Mouse (Mus musculus) forebrain, embryonic 16.5 days (tissue): Measurements from ENCODE around the gene Cyp24a1. TPM values are rescaled to one million over a fixed set of nuclear protein-coding genes. Genes with fewer than 3 reads are reported as not detected.
A peak's percentile ranks its signal among the peaks of the same experiment; 100 is the strongest.

Experiments
- ATAC-seq: fragments of 200-750 bp; cut with Nextera tagmentation; 2 replicates; pipeline ENCODE4 v1.8.0; 2017; ENCODE audit warnings: mild to moderate bottlenecking, moderate library complexity
- H3K27ac ChIP-seq: fragments of 300-500 bp; sonication (generic); 2 replicates; pipeline ENCODE4 v1.5.1; 2014; ENCODE audit warnings: low read length, control low read depth
- H3K27me3 ChIP-seq: fragments of 300-500 bp; sonication (generic); replicated peaks from 2 replicates; pipeline ENCODE4 v1.6.1; 2014; ENCODE audit warnings: low read length; ENCODE audit not compliant: control insufficient read depth, insufficient read depth
- H3K36me3 ChIP-seq: fragments of 300-500 bp; sonication (generic); 2 replicates; pipeline ENCODE4 v1.6.1; 2014; ENCODE audit not compliant: control insufficient read depth, insufficient read depth
- H3K4me1 ChIP-seq: fragments of 300-500 bp; sonication (generic); replicated peaks from 2 replicates; pipeline ENCODE4 v1.6.1; 2014; ENCODE audit warnings: low read length; ENCODE audit not compliant: control insufficient read depth, insufficient read depth
- H3K4me2 ChIP-seq: fragments of 300-500 bp; sonication (generic); 2 replicates; pipeline ENCODE4 v1.6.1; 2014; ENCODE audit warnings: mild to moderate bottlenecking, low read length, control low read depth
- H3K4me3 ChIP-seq: fragments of 300-500 bp; sonication (generic); replicated peaks from 2 replicates; pipeline ENCODE4 v1.5.1; 2014; ENCODE audit warnings: mild to moderate bottlenecking, low read length, control low read depth
- H3K9ac ChIP-seq: fragments of 300-500 bp; sonication (generic); replicated peaks from 2 replicates; pipeline ENCODE4 v1.6.1; 2014; ENCODE audit warnings: low read depth, low read length, control low read depth
- H3K9me3 ChIP-seq: fragments of 300-500 bp; sonication (generic); 2 replicates; pipeline ENCODE4 v1.6.1; 2016; ENCODE audit warnings: low read length; ENCODE audit not compliant: control insufficient read depth
- WGBS: fragments of 180-500 bp; shearing (Covaris S2); extraction: QIAGEN DNeasy Blood & Tissue Kit; methylation state at CpG from one replicate; pipeline ENCODE4 v1.1.7; 2014; 5-methylcytosine and 5-hydroxymethylcytosine counted together
- polyA plus RNA-seq: library from polyadenylated mRNA; unstranded; fragments of >200 nt; fragmentation: Nextera tagmentation; extraction: Ambion mirVana; gene quantifications from 2 replicates; pipeline ENCODE4 v1.2.1, GENCODE M21; 2015

Cyp24a1 gene
- polyA plus RNA-seq, result 0.11 TPM in 1 of 2 replicates, not detected in the other

GRCm38 (mm10) chr2:170497091-170497566, at the start of gene Cyp24a1:
Gene Cyp24a1, minus strand, starts transcription at chr2:170497145.
- Histone ChIP-seq H3K4me1 (peaks cover 21% of the 10 kb centered on the region), H3K36me3 (no peaks in the 10 kb centered on the region), H3K9me3 (no peaks in the 10 kb centered on the region), H3K27me3 (peaks cover 40% of the 10 kb centered on the region), H3K27ac (no peak within 1 kb of the TSS), H3K4me2 (peak within 1 kb of the TSS; percentile 29), H3K9ac (no peak within 1 kb of the TSS), H3K4me3 (peak within 1 kb of the TSS; percentile 17)
- no peak for ATAC-seq
- WGBS, result 1% methylated on average over 22 of the region's 36 CpGs

GRCm38 (mm10) chr2:170545745-170546144, 48.8 kb upstream of the Cyp24a1 start:
- ATAC-seq, result no peak
- H3K4me1 ChIP-seq, result peaks cover 12% of the 10 kb centered on the region
- 55% methylated on average over 4 of the region's 4 CpGs for WGBS
- no peak overlapping the region for H3K9ac ChIP-seq
- no peaks in the 10 kb centered on the region for H3K9me3 ChIP-seq
- H3K4me2 ChIP-seq, result no peak overlapping the region
- no peak overlapping the region for H3K4me3 ChIP-seq
- no peak overlapping the region for H3K27ac ChIP-seq
- 0 out of 2 replicates have a peak, but pooled peaks cover 2% of the 10 kb centered on the region for H3K27me3 ChIP-seq
- no peaks in the 10 kb centered on the region for H3K36me3 ChIP-seq

GRCm38 (mm10) chr2:170544950-170545349, 48.0 kb upstream of the Cyp24a1 start:
- H3K36me3 ChIP-seq, result no peaks in the 10 kb centered on the region
- WGBS, result 79% methylated on average over 7 of the region's 7 CpGs
- ATAC-seq, result no peak

DNA sequence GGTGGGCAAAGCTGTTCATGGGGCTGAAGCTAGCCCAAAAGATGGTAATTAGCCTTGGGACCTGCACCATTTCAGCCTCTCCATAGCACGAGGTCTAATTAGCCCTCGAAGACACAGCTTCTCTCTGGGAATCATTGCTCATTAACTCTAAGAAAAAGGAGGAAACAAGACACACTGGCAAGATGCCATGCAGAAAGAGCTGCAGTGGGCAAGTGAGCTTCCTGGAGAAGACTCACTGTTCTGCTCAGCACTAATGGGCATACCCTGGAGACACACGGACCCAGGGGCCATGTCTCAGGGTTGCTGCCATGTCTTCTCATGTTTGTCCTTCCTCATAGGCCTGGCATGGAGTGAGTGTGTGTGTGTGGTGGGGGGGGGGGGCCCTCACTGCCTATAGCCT, 47.2 kb upstream of the Cyp24a1 start:
- Histone ChIP-seq H3K4me1 (peaks cover 2% of the 10 kb centered on the region; the same call in 1 of the 2 replicates), H3K27me3 (0 out of 2 replicates have a peak, but pooled peaks cover 2% of the 10 kb centered on the region), H3K27ac (no peak overlapping the region), H3K9ac (no peak overlapping the region), H3K4me2 (no peak overlapping the region), H3K36me3 (no peaks in the 10 kb centered on the region), H3K9me3 (no peaks in the 10 kb centered on the region), H3K4me3 (no peak overlapping the region)
- 29% methylated on average over 3 of the region's 3 CpGs for WGBS
- ATAC-seq, result no peak

More at GRCm38 (mm10) chr2:170544950-170545349, 48.0 kb upstream of the Cyp24a1 start:
- Histone ChIP-seq H3K9ac (no peak overlapping the region), H3K4me3 (no peak overlapping the region), H3K4me1 (peaks cover 7% of the 10 kb centered on the region), H3K9me3 (no peaks in the 10 kb centered on the region), H3K27me3 (0 out of 2 replicates have a peak, but pooled peaks cover 2% of the 10 kb centered on the region), H3K27ac (no peak overlapping the region), H3K4me2 (no peak overlapping the region)

GRCm38 (mm10) chr2:170543625-170544024, 46.7 kb upstream of the Cyp24a1 start:
- WGBS, result 83% methylated on average over 5 of the region's 5 CpGs

GRCm38 (mm10) chr2:170539211-170539610, 42.3 kb upstream of the Cyp24a1 start:
- no peaks in the 10 kb centered on the region for H3K36me3 ChIP-seq
- H3K27ac ChIP-seq, result no peak overlapping the region
- H3K9me3 ChIP-seq, result no peaks in the 10 kb centered on the region
- no peaks in the 10 kb centered on the region for H3K27me3 ChIP-seq
- peaks cover 4% of the 10 kb centered on the region; the same call in 1 of the 2 replicates for H3K4me1 ChIP-seq
- ATAC-seq, result no peak
- WGBS, result 75% methylated on average over 9 of the region's 9 CpGs
- no peak overlapping the region for H3K9ac ChIP-seq
- H3K4me3 ChIP-seq, result no peak overlapping the region
- H3K4me2 ChIP-seq, result no peak overlapping the region

More at GRCm38 (mm10) chr2:170543625-170544024, 46.7 kb upstream of the Cyp24a1 start:
- no peak overlapping the region for H3K4me2 ChIP-seq
- no peaks in the 10 kb centered on the region for H3K9me3 ChIP-seq
- 0 out of 2 replicates have a peak, but pooled peaks cover 2% of the 10 kb centered on the region for H3K27me3 ChIP-seq
- ATAC-seq, result no peak
- H3K4me1 ChIP-seq, result no peaks in the 10 kb centered on the region; the same call in 1 of the 2 replicates
- H3K4me3 ChIP-seq, result no peak overlapping the region
- no peak overlapping the region for H3K27ac ChIP-seq
- no peak overlapping the region for H3K9ac ChIP-seq
- H3K36me3 ChIP-seq, result no peaks in the 10 kb centered on the region

- H3K36me3 ChIP-seq, result no peaks in the 10 kb centered on the region
- no peak for ATAC-seq
- H3K27ac ChIP-seq, result no peak overlapping the region
- peaks cover 10% of the 10 kb centered on the region for H3K4me1 ChIP-seq
- H3K9me3 ChIP-seq, result no peaks in the 10 kb centered on the region
- no peak overlapping the region for H3K9ac ChIP-seq
- no peaks in the 10 kb centered on the region for H3K27me3 ChIP-seq
- H3K4me2 ChIP-seq, result no peak overlapping the region
- no peak overlapping the region for H3K4me3 ChIP-seq
Observed at GRCm38 (mm10) chr2:170535841-170536240, 38.9 kb upstream of the Cyp24a1 start.

GRCm38 (mm10) chr2:170534803-170535174, 37.8 kb upstream of the Cyp24a1 start:
- Histone ChIP-seq H3K4me2 (no peak overlapping the region), H3K9ac (no peak overlapping the region), H3K27me3 (no peaks in the 10 kb centered on the region), H3K9me3 (no peaks in the 10 kb centered on the region), H3K4me3 (no peak overlapping the region), H3K4me1 (peaks cover 10% of the 10 kb centered on the region), H3K27ac (no peak overlapping the region), H3K36me3 (no peaks in the 10 kb centered on the region)
- WGBS, result 82% methylated on average over 11 of the region's 11 CpGs
- ATAC-seq, result no peak

DNA sequence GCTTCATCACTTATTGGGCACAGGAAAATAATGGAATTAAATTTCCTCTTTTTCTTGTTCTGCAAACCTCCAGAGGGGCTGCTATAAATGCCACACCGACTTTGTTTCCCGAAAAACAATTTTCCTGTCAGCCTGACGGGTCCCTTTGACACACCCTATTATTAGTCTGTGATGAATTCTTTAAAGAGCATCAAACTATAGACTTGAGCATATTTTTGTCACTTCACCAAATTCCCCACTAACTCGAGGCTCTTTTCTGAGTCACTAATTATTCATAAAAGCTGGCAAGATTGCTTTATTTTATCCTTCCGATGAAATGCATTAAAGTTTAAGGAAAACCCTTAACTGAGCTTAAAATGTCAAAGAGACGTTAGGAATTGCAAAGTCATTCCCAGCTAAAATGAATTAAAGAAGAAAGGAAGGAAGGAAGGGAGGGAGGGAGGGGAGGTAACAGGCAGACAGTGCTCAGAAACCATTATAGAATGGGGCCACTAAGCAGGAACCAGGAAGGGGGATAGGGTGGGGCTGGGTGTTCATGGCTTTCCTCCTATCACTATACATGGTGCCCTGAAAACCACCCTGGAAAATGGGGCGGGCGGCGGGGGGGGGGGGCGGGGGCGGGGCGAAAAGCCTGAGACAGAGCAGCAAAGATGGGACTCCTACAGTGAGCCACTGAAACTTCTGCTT, 37.3 kb upstream of the Cyp24a1 start:
- Histone ChIP-seq H3K36me3 (no peaks in the 10 kb centered on the region), H3K9me3 (no peaks in the 10 kb centered on the region), H3K4me3 (no peak overlapping the region), H3K4me2 (no peak overlapping the region), H3K9ac (no peak overlapping the region), H3K4me1 (peaks cover 10% of the 10 kb centered on the region), H3K27ac (peak overlapping the region; percentile 74), H3K27me3 (no peaks in the 10 kb centered on the region)
- peak; percentile 89 for ATAC-seq
- 31% methylated on average over 12 of the region's 12 CpGs for WGBS
